Mouse (Mus musculus) gonadal fat pad, adult 2 months (tissue): Measurements from ENCODE around the gene Slc38a11. TPM values are rescaled to one million over a fixed set of nuclear protein-coding genes. Genes with fewer than 3 reads are reported as not detected.

Experiments
- DNase-seq: peaks from one replicate; pipeline ENCODE4 v3.0.0-alpha.2; 2012; ENCODE audit warnings: low read depth
- polyA plus RNA-seq: library from polyadenylated mRNA; depleted of rRNA; stranded (reverse); fragments of >200 nt; gene quantifications from 2 replicates; pipeline ENCODE4 v1.2.3, GENCODE M21; 2012; rRNA removed

Slc38a11 gene
- polyA plus RNA-seq, 1 experiment = 0.89 TPM

DNA sequence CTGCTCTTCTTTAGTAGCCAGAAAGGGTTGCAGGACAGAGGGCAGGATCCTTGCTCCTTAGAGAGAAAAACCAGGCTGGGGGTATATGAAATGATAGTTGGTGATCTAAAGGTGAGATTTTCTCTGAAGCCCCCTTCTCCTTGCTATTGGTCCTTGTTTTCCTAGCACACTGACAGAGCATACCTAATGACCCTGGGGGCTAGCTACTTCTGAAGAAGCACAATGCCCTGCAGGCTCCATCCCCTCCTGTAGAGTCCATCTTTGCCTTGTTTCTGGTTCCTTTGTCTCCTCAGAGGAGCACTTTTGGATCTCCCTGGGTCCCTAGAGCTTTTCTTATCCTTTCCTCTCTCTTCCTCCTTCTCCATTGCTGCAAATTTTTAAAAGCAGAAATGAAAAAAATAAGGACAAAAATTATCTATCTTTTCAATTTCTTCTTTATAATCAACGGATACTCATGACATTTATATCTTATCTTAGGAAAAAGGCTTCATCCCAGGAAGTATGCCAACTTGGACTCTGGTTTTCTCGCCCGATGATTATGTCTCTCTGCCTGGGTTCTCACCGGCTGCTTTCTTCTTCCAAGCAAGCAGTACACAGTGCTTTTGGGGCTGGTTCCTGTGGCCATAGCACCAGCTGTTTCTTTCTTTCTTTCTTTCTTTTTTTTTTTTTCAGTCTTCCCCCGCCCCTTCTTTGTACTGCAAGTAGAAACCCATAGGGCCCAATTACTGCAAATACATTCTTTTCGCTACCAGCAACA lies 41.7 kb downstream of the Slc38a11 start:
- DNase-seq = no peak

DNA sequence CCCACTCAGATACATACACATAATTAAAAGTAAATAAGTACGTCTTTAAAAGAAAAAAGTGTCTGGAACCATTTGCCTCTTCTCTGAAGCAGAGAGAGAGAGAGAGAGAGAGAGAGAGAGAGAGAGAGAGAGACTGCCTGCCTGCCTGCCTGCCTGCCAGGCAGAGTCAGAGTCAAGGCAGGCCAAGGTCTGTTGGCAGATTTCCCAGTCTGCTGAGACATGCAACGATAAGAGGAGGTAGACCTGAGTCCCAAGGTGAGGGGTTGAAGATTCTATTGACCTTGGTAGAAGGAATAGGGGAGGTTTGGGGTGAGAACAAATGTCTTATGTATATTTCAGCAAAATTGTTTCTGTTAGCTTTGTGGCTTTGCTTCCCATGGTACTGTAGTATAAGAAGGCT lies 42.9 kb downstream of the Slc38a11 start:
- DNase-seq = no peak

DNA sequence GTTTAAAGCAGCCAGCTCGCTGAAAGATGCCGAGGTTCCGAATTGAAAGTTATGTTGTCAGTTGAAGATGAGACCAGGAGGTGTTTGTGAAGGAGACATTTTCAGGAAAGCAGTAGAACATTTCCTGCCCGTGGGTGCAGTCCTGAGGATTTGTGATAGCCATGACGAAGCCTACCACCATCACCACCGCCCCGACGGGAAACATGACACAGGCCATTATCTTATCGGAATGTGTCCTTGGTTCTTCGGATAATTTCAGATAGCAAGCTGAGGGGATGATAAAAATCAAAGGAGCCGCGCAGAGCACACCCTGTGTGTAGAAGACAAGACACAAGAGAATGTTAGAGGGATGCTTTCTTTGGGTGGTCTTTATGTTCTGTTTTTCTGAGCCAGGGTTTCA lies 47.1 kb downstream of the Slc38a11 start:
- DNase-seq = no peak

DNA sequence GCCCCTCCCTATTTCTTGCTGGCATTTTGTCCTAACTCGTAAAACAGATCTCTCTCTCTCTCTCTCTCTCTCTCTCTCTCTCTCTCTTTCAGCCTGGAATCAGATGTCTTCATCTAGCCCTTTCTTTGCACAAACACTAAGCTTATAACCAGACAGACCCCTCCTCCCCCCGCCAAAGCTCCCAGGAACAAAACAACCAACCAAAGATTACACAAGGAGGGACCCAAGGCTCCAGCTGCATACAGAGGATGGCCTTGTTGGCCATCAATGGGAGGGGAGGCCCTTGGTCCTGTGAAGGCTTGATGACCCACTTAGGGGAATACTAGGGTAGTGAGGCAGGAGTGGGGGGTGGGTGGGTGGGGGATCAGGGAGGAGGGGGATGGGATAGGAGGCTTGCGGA lies 52.6 kb downstream of the Slc38a11 start:
- DNase-seq = no peak

DNA sequence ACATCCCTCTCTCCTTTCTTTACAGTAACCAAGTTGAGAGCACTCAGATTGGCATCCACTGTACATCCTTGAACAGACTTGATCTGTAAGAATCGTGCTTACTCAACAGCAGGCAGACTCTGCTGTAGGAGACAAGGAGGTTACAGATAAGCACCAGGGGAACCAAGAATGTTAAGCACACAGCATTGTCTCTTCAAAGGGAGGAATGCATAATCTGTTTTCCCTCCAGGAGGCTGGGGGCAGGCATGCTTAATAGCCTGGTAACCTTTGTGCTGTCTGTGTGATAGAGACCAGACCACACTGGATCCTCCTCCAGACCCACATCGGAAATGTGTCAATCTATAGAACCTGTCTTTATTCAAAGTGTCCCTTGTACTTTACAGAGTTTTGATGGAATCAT lies 67.3 kb downstream of the Slc38a11 start:
- no peak for DNase-seq

GRCm38 (mm10) chr2:65294092-65294491 lies 69.7 kb downstream of the Slc38a11 start:
- DNase-seq = no peak

DNA sequence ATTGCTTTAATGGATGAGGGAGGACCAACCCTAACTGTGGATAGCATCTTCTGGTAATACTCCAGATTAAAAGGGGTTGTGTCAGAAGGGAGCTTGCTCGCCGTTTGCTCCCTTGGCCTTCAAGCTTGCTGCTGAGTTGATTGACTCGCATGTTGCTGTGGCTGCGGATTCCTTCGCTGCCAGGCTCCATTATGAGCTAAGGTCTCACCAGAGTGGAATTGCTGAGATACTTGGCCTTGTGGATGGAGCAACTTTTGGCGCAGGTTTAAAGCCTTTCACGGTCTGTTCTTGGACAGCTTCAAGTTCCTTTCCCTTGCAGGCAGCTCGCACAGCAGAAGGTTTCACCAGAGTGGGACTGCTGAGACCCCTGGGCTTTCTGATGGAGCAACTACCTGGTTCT lies 70.4 kb downstream of the Slc38a11 start:
- no peak for DNase-seq

GRCm38 (mm10) chr2:65289721-65290120 lies 74.1 kb downstream of the Slc38a11 start:
- DNase-seq = no peak

DNA sequence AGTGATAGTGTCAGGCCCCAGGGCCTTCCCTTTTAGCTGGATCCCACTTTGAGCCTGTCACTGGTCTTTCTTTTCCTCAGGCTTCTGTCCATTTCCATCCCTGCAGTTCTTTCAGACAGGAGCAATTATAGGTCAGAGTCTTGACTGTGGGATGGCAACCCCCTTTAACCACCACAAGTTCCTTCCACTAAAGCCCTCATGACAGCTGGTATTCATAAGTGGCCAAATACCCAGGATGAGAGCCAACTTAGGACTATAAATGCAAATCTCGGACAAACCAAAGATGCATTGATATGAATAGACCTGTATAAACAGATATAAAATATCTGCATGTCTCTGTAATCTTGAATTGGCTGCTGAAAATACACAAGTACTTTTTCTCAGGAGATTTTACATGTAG lies 75.1 kb downstream of the Slc38a11 start:
- no peak for DNase-seq

- DNase-seq = peak; percentile 49
These were observed 78.5 kb downstream of the Slc38a11 start for GRCm38 (mm10) chr2:65285380-65285779.

- DNase-seq = no peak
These were observed 80.9 kb downstream of the Slc38a11 start for GRCm38 (mm10) chr2:65282979-65283378.

DNA sequence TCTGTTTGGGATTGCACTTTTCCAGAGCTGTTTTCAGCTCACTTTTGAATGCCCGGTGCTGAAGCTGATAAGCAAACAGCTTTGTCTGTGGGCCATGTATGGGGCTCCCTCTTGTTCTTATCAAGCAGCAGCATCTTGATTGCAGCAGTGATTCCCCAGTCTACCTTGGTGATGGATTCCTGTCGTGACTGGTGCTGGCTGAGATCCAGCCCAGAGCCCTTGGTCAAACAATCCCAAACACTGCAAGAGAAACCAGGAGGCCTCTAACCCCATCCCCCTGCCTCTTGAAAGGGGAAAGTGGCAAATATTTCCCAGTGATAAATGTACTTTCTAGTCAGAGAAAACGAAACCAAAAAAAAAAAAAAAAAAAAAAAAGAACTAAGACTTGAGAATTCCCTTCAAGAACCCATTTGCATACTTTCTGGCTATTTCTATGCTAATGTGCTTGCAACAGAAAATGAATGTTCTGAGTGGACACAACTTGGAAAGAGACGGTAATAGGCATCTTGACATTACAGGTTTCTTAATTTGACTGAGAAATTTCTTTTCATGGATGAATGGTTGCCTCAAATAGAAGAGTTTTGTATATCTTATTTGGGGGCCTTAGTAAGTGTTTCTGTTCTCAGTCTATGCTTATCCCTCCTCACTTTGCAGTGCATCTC lies 84.7 kb downstream of the Slc38a11 start:
- DNase-seq = no peak

DNA sequence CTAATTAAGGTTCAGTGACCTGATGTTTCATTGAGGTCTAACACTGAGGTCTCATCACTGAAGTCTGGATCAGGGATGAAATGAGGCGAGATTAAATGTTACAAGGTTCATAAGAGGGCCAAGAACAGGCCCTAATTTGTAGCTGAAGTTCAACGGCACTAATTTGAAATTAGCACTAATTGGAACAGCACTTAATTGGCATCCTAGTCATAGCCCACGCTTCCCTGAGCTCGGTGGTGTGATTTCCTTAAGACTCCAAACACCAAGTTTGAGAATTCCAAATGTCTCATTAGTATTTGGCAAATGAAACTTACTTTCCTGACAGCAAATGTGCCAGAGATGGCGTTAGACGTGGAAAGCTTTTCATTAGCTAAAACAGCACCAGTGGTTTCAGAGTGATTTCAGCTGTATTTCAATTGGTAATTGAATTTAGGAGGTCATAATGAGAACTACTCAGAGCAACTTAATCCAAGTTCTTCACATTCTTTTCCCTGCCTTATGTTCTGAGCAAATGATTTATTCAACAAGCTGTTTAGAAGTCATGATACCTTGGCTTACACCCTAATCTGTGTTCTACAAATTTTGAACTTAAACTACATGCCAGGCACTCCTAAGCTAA lies 88.3 kb downstream of the Slc38a11 start:
- DNase-seq = no peak

- DNase-seq = no peak
These were observed 89.9 kb downstream of the Slc38a11 start for GRCm38 (mm10) chr2:65273910-65274309.

- peak; percentile 70 for DNase-seq
These were observed 95.1 kb downstream of the Slc38a11 start for GRCm38 (mm10) chr2:65268731-65269130.

GRCm38 (mm10) chr2:65267834-65268233 lies 96.0 kb downstream of the Slc38a11 start:
- peak; percentile 65 for DNase-seq

- no peak for DNase-seq
These were observed 97.1 kb downstream of the Slc38a11 start for GRCm38 (mm10) chr2:65266576-65267299.

Other genes starting within 250 kb of the Slc38a11 start
- 18.4 and 27.3 TPM in 2 replicates for gene Cobll1, start 124.6 kb downstream of the Slc38a11 start, polyA plus RNA-seq
- gene Scn3a, start 203.6 kb upstream of the Slc38a11 start, polyA plus RNA-seq = 0.14 and 0.23 TPM in 2 replicates